Mouse (Mus musculus): ENCODE measurements at regions not wholly inside any gene's neighbourhood (a gene's known extent, or its start where the extent isn't known, plus 50 kb on each side); places are given as distances from the start of the nearest gene placed in this dataset. TPM values are rescaled to one million over a fixed set of nuclear protein-coding genes. Genes with fewer than 3 reads are reported as not detected.

Small RNA genes lying in the stretch of these regions (microRNA-seq; reads per million reads assigned to microRNA genes)
- gene Gm25708, result not detected
